Mouse (Mus musculus): ENCODE measurements around the gene Zfp266. TPM values are rescaled to one million over a fixed set of nuclear protein-coding genes. Genes with fewer than 3 reads are reported as not detected.

Gene Zfp266
- polyA plus RNA-seq, 1 experiment from 2014 or later = 154 TPM

Other genes starting within 250 kb of the Zfp266 start
- not detected in 2 replicates for gene Olfr39, start 239.1 kb downstream of the Zfp266 start, polyA plus RNA-seq (2014; fragmentation: Nextera tagmentation; extraction: Ambion mirVana)
- not detected in 2 replicates for gene Olfr873, start 222.9 kb downstream of the Zfp266 start, polyA plus RNA-seq (2014; fragmentation: Nextera tagmentation; extraction: Ambion mirVana)
- gene Olfr18, start 185.3 kb downstream of the Zfp266 start, polyA plus RNA-seq (2014; fragmentation: Nextera tagmentation; extraction: Ambion mirVana) = 0.11 TPM in 1 of 2 replicates, not detected in the other
- gene Zfp560, start 136.2 kb downstream of the Zfp266 start, polyA plus RNA-seq (2014; fragmentation: Nextera tagmentation; extraction: Ambion mirVana) = 36.9 and 37.1 TPM in 2 replicates
- gene Zfp26, start 61.3 kb downstream of the Zfp266 start, polyA plus RNA-seq (2014; fragmentation: Nextera tagmentation; extraction: Ambion mirVana) = 31.2 and 34.6 TPM in 2 replicates
- gene Zfp426, start 28.7 kb downstream of the Zfp266 start, polyA plus RNA-seq (2014; fragmentation: Nextera tagmentation; extraction: Ambion mirVana) = 30.9 and 32.6 TPM in 2 replicates
- gene Zfp846, start 59.9 kb upstream of the Zfp266 start, polyA plus RNA-seq (2014; fragmentation: Nextera tagmentation; extraction: Ambion mirVana) = 18.7 and 20.2 TPM in 2 replicates
- 417 and 447 TPM in 2 replicates for gene Ubl5, start 121.5 kb upstream of the Zfp266 start, polyA plus RNA-seq (2014; fragmentation: Nextera tagmentation; extraction: Ambion mirVana)
- 8.5 and 11.5 TPM in 2 replicates for gene Fbxl12, start 123.3 kb upstream of the Zfp266 start, polyA plus RNA-seq (2014; fragmentation: Nextera tagmentation; extraction: Ambion mirVana)
- gene Pin1, start 130.7 kb upstream of the Zfp266 start, polyA plus RNA-seq (2014; fragmentation: Nextera tagmentation; extraction: Ambion mirVana) = 59.5 and 62.5 TPM in 2 replicates
- gene Olfm2, start 224.9 kb upstream of the Zfp266 start, polyA plus RNA-seq (2014; fragmentation: Nextera tagmentation; extraction: Ambion mirVana) = 11.0 and 13.9 TPM in 2 replicates